Mouse (Mus musculus) kidney, embryonic 15.5 days (tissue): ENCODE measurements around the gene Lilra5. TPM values are rescaled to one million over a fixed set of nuclear protein-coding genes. Genes with fewer than 3 reads are reported as not detected.
"Not testable (repeated sequence)": the region's sequence is repeated elsewhere in the genome, so short reads cannot be mapped to it uniquely, and the experiment has no call there.

ENCODE experiments used
- ATAC-seq: fragments of 200-750 bp; cut with Nextera tagmentation; replicated peaks from 2 replicates; pipeline ENCODE4 v1.8.0; 2017; ENCODE audit warnings: moderate TSS enrichment; ENCODE audit not compliant: low FRiP score
- H3K27ac ChIP-seq: fragments of 300-500 bp; sonication (generic); 2 replicates; pipeline ENCODE4 v1.5.1; 2015; ENCODE audit warnings: mild to moderate bottlenecking, inconsistent platforms
- H3K27me3 ChIP-seq: fragments of 300-500 bp; sonication (generic); 2 replicates; pipeline ENCODE4 v1.6.1; 2015; ENCODE audit warnings: inconsistent platforms
- H3K36me3 ChIP-seq: fragments of 300-500 bp; sonication (generic); 2 replicates; pipeline ENCODE4 v1.6.1; 2015; ENCODE audit warnings: inconsistent platforms
- H3K4me1 ChIP-seq: fragments of 300-500 bp; sonication (generic); 2 replicates; pipeline ENCODE4 v1.6.1; 2015; ENCODE audit warnings: inconsistent platforms
- H3K4me2 ChIP-seq: fragments of 300-500 bp; sonication (generic); 2 replicates; pipeline ENCODE4 v1.6.1; 2015; ENCODE audit warnings: moderate library complexity, mild to moderate bottlenecking, inconsistent platforms
- H3K4me3 ChIP-seq: fragments of 300-500 bp; sonication (generic); replicated peaks from 2 replicates; pipeline ENCODE4 v1.5.1; 2015; ENCODE audit warnings: mild to moderate bottlenecking, inconsistent platforms
- H3K9ac ChIP-seq: fragments of 300-500 bp; sonication (generic); 2 replicates; pipeline ENCODE4 v1.6.1; 2015; ENCODE audit warnings: mild to moderate bottlenecking, inconsistent platforms
- H3K9me3 ChIP-seq: fragments of 300-500 bp; sonication (generic); replicated peaks from 2 replicates; pipeline ENCODE4 v1.6.1; 2016; ENCODE audit warnings: inconsistent platforms
- WGBS: fragments of 180-500 bp; shearing (Covaris S2); methylation state at CpG from one replicate; pipeline ENCODE4 v1.1.7; 2015; ENCODE audit warnings: mixed read lengths; 5-methylcytosine and 5-hydroxymethylcytosine counted together
- polyA plus RNA-seq: library from polyadenylated mRNA; unstranded; fragments of >200 nt; fragmentation: Nextera tagmentation; extraction: Ambion mirVana; gene quantifications from 2 replicates; pipeline ENCODE4 v1.2.1, GENCODE M21; 2015

Gene Lilra5
- polyA plus RNA-seq = 0.08 and 0.12 TPM in 2 replicates

GRCm38 (mm10) chr7:4237454-4237853 is at the start of gene Lilra5:
Lilra5 (plus strand) TSS chr7:4237754.
- H3K4me1 ChIP-seq = no peaks in the 10 kb centered on the region
- H3K4me2 ChIP-seq = no peak within 1 kb of the TSS
- WGBS = 71% methylated on average over 7 of the region's 7 CpGs
- H3K36me3 ChIP-seq = no peaks in the 10 kb centered on the region
- H3K27ac ChIP-seq = no peak within 1 kb of the TSS
- no peak within 1 kb of the TSS for H3K4me3 ChIP-seq
- no peaks in the 10 kb centered on the region for H3K27me3 ChIP-seq
- no peak for ATAC-seq
- no peaks in the 10 kb centered on the region for H3K9me3 ChIP-seq
- H3K9ac ChIP-seq = no peak within 1 kb of the TSS

DNA sequence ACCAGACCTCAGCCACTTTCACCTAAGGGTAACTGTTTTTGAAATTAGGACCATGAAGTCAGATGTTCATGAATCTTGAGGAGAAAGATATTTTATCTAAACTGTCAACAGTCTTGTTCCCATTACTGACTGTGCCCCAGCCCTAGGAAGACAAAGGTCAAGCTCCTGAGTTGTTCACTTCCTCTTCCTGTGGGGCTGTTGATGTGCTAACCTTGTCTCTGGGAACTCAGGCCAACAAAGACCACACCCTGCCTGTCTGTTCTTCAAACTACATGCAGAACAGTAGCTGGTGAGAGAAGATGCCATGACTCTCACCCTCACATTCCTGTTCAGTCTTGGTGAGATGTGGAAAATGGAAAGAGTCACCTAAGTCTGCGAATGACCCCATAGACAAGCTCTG is 30.4 kb upstream of the Lilra5 start:
- H3K4me2 ChIP-seq = no peak overlapping the region
- no peaks in the 10 kb centered on the region for H3K36me3 ChIP-seq
- no peaks in the 10 kb centered on the region for H3K9me3 ChIP-seq
- no peaks in the 10 kb centered on the region for H3K4me1 ChIP-seq
- no peak overlapping the region for H3K9ac ChIP-seq
- ATAC-seq = no peak
- H3K27me3 ChIP-seq = no peaks in the 10 kb centered on the region
- no peak overlapping the region for H3K4me3 ChIP-seq
- no peak overlapping the region for H3K27ac ChIP-seq
- 70% methylated on average over 1 of the region's 1 CpGs for WGBS

DNA sequence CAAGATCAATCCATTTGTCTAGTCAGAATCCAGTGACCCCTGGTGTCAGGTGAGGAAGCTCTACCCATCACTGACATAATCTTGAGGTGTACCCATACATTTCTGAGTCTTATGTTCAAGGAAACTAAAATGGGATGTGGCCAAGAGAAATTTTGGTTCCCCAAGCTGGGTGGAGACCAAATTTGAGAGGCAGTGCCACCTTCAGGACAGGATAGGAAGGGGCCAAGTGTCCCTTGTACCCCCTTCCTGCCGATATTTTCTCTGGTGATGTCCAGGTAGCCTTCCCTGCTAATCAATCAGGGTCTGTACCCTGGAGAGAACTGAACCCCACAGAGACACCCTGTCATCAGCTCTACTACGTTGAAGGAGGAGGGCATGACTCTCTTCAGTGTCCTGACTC is 28.9 kb upstream of the Lilra5 start:
- Histone ChIP-seq H3K9ac (no peak overlapping the region), H3K36me3 (no peaks in the 10 kb centered on the region), H3K27ac (no peak overlapping the region), H3K4me2 (no peak overlapping the region), H3K9me3 (no peaks in the 10 kb centered on the region), H3K4me3 (no peak overlapping the region), H3K4me1 (no peaks in the 10 kb centered on the region), H3K27me3 (no peaks in the 10 kb centered on the region)
- no peak for ATAC-seq
- 47% methylated on average over 2 of the region's 2 CpGs for WGBS

DNA sequence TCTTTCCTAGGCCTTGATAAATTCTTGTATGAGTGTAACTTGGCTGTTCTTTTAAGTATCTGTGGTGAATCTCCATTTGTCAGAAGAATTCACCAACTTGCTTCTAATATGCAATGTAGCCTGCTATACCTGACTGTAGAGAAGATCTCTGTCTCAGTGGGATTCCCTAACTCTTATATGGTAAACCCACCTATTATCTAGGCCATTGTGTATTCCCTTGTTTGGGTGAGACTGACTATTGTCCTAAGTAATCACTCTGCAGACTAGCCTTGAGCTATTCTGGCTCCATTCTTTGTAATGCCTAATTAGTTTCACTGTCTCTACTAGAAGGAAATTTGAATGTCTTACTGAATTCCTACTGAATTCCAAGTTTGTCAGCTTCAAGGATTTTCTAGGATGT is 24.1 kb upstream of the Lilra5 start:
- H3K9ac ChIP-seq, H3K4me2 ChIP-seq, H3K27ac ChIP-seq, H3K4me1 ChIP-seq, H3K36me3 ChIP-seq, H3K27me3 ChIP-seq, H3K4me3 ChIP-seq, H3K9me3 ChIP-seq, ATAC-seq: not testable (repeated sequence)

- Histone ChIP-seq H3K36me3 (no peaks in the 10 kb centered on the region), H3K4me3 (no peak overlapping the region), H3K4me1 (no peaks in the 10 kb centered on the region), H3K27ac (no peak overlapping the region), H3K9ac (no peak overlapping the region), H3K9me3 (no peaks in the 10 kb centered on the region), H3K27me3 (no peaks in the 10 kb centered on the region), H3K4me2 (no peak overlapping the region)
- no peak for ATAC-seq
- WGBS = 77% methylated on average over 2 of the region's 2 CpGs
Measured at GRCm38 (mm10) chr7:4215396-4215795, 22.2 kb upstream of the Lilra5 start.

DNA sequence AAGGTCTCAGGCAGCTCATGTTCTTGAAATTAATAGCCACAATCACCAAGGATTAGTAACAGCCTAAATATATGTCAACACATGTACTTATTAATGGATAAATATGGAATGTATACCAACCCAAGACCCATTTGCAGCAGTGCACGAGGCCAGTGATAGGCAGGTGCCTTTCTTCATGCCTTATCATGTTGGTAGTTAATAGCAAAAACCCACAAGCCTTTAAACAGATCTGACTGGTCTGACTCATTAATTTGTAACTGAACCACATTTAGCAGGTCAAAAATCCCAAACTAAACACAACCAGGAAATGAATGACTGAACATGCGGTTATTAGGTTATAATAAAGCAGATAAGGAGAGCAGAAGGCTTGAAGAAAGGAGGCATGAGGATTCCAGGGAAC is 21.7 kb upstream of the Lilra5 start:
- ATAC-seq = no peak
- 66% methylated on average over 2 of the region's 2 CpGs for WGBS

GRCm38 (mm10) chr7:4235536-4235935 is 2.0 kb upstream of the Lilra5 start:
- Histone ChIP-seq H3K9ac (no peak overlapping the region), H3K4me2 (no peak overlapping the region), H3K36me3 (no peaks in the 10 kb centered on the region), H3K27ac (no peak overlapping the region), H3K27me3 (no peaks in the 10 kb centered on the region), H3K9me3 (no peaks in the 10 kb centered on the region), H3K4me1 (no peaks in the 10 kb centered on the region), H3K4me3 (no peak overlapping the region)
- ATAC-seq = no peak

More for the DNA sequence above, 21.7 kb upstream of the Lilra5 start:
- Histone ChIP-seq H3K27me3 (no peaks in the 10 kb centered on the region), H3K9me3 (no peaks in the 10 kb centered on the region), H3K4me3 (no peak overlapping the region), H3K27ac (no peak overlapping the region), H3K4me1 (no peaks in the 10 kb centered on the region), H3K4me2 (no peak overlapping the region), H3K36me3 (no peaks in the 10 kb centered on the region), H3K9ac (no peak overlapping the region)

- Histone ChIP-seq H3K27me3 (no peaks in the 10 kb centered on the region), H3K4me1 (no peaks in the 10 kb centered on the region), H3K27ac (no peak overlapping the region), H3K4me2 (no peak overlapping the region), H3K36me3 (no peaks in the 10 kb centered on the region), H3K4me3 (no peak overlapping the region), H3K9ac (no peak overlapping the region), H3K9me3 (no peaks in the 10 kb centered on the region)
- ATAC-seq = no peak
- 79% methylated on average over 6 of the region's 6 CpGs for WGBS
Measured at GRCm38 (mm10) chr7:4239038-4239721, 1.6 kb downstream of the Lilra5 start.

- H3K9ac ChIP-seq, H3K4me3 ChIP-seq, H3K9me3 ChIP-seq, H3K27me3 ChIP-seq, H3K27ac ChIP-seq, ATAC-seq, H3K36me3 ChIP-seq, H3K4me2 ChIP-seq, H3K4me1 ChIP-seq: not testable (repeated sequence)
- WGBS = 80% methylated on average over 1 of the region's 1 CpGs
Measured at GRCm38 (mm10) chr7:4251211-4251610, 13.7 kb downstream of the Lilra5 start.

DNA sequence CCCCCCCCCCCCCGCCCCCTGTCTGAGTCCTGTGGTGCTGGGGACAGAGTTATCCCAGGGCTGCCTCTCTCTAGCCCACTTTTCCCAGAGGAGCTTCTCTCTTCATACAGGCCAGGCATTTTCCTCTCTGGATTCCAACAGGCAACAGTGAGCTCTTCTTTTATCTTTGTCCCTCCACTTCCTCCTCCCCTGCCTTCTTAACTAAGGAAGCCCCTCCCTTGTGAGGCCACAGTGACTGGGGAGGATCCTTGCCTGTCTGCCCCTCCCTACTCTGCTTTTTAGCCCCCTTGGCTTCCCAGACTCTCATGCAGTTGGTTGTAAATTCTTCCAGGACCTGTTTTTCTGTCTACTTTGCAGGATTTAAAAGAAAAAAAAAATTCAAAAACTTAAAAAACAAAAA is 18.5 kb downstream of the Lilra5 start:
- H3K9me3 ChIP-seq, H3K36me3 ChIP-seq, H3K4me1 ChIP-seq, H3K27me3 ChIP-seq, ATAC-seq, H3K9ac ChIP-seq, H3K4me3 ChIP-seq, H3K27ac ChIP-seq, H3K4me2 ChIP-seq: not testable (repeated sequence)
- no CpG with 5 or more reads among the region's 1 CpGs for WGBS

DNA sequence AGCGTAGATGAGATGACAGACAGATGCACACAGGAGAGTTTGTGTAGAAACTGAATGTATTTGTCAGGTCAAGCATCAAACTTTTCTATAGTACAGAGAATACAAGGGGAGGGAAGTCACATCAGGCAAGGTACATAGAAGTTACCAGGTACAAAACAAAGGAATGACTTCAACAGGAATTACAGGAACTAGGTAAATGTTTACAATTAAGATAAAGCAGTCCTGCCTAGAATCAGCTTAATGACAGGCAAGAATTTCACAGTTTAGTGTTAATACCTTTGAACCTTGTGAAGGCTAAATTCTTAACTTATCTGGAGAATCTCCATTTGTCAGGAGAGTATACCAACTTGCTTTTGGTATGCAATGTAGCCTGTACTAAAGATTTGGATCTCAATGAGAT is 23.0 kb downstream of the Lilra5 start:
- not testable (repeated sequence) for H3K4me1 ChIP-seq, H3K4me3 ChIP-seq, H3K9me3 ChIP-seq, H3K27ac ChIP-seq, H3K27me3 ChIP-seq, H3K9ac ChIP-seq, H3K36me3 ChIP-seq, H3K4me2 ChIP-seq, ATAC-seq
- 83% methylated on average over 1 of the region's 1 CpGs for WGBS

- H3K4me1 ChIP-seq, H3K9ac ChIP-seq, H3K4me3 ChIP-seq, H3K27ac ChIP-seq, ATAC-seq, H3K9me3 ChIP-seq, H3K36me3 ChIP-seq, H3K27me3 ChIP-seq, H3K4me2 ChIP-seq: not testable (repeated sequence)
- 70% methylated on average over 1 of the region's 1 CpGs for WGBS
Measured at GRCm38 (mm10) chr7:4272106-4272505, 34.6 kb downstream of the Lilra5 start.

GRCm38 (mm10) chr7:4273874-4274273 is 36.3 kb downstream of the Lilra5 start:
- not testable (repeated sequence) for H3K27me3 ChIP-seq, H3K4me3 ChIP-seq, H3K27ac ChIP-seq, H3K4me2 ChIP-seq, ATAC-seq, H3K4me1 ChIP-seq, H3K36me3 ChIP-seq, H3K9ac ChIP-seq, H3K9me3 ChIP-seq
- WGBS = 59% methylated on average over 2 of the region's 2 CpGs
